Mouse (Mus musculus) left cerebral cortex, adult 18-20 months (tissue): ENCODE measurements at regions not wholly inside any gene's neighbourhood (a gene's known extent, or its start where the extent isn't known, plus 50 kb on each side); places are given as distances from the start of the nearest gene placed in this dataset.
A peak's percentile ranks its signal among the peaks of the same experiment; 100 is the strongest.

Source experiments
- DNase-seq, 2 experiments: peaks; one replicate each; pipeline ENCODE4 v3.0.0; 2021 to 2022; ENCODE audit warnings: low spot score in 2 of 2, mixed read lengths in 1 of 2

GRCm38 (mm10) chr9:116511450-116511849, 336.3 kb upstream of the Tgfbr2 start:
- peak in 1 of 2 experiments; percentile 13 for DNase-seq

GRCm38 (mm10) chr9:116507756-116508155, 332.6 kb upstream of the Tgfbr2 start:
- DNase-seq: no peak

GRCm38 (mm10) chr9:116502831-116503230, 327.7 kb upstream of the Tgfbr2 start:
- DNase-seq: peak; percentile 31 to 51

GRCm38 (mm10) chr9:116500951-116501350, 325.8 kb upstream of the Tgfbr2 start:
- DNase-seq: no peak

- DNase-seq: no peak
Measured at GRCm38 (mm10) chr9:116491227-116491626, 316.1 kb upstream of the Tgfbr2 start.

DNA sequence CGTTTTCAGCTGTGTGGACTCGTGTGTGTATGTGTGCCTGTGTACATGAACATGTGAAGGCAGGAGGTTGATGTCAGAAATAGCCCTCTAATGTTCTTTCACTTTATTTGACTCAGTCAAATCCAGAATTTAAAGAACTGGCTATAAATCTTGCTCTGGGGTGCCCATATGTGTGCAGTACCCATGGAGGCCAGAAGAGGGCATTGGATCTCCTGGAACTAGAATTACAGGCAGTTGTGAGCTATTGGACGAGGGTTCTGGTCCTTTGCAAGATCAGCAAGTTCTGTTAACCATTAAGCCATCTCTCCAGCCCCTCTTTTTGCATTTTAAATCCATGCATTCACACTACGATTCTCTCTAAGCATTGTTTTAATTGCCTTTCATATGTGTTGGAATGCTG, 314.6 kb upstream of the Tgfbr2 start:
- DNase-seq: peak; percentile 29 to 40

DNA sequence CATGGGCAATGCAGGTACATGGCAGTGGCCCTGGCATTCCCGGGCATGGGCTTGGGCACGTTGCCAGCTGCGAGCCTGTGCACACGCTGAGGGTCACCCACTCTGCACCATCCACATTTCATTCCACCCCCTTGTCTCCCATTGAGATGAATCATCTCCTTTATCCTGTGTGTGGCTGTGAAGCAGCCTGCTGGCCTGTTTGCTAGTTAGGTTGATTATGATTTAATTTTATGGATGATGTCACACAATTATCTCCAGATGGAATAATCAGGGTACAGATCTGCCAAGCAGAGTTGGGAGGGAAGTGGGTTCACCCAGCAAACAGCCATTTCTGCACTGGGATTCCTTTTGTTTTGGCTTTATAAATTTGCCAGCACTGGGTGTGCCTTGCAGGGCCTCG, 314.1 kb upstream of the Tgfbr2 start:
- peak; percentile 28 to 32 for DNase-seq

GRCm38 (mm10) chr9:116477309-116477708, 302.1 kb upstream of the Tgfbr2 start:
- no peak for DNase-seq

GRCm38 (mm10) chr9:116475206-116475955, 300.2 kb upstream of the Tgfbr2 start:
- DNase-seq: no peak

DNA sequence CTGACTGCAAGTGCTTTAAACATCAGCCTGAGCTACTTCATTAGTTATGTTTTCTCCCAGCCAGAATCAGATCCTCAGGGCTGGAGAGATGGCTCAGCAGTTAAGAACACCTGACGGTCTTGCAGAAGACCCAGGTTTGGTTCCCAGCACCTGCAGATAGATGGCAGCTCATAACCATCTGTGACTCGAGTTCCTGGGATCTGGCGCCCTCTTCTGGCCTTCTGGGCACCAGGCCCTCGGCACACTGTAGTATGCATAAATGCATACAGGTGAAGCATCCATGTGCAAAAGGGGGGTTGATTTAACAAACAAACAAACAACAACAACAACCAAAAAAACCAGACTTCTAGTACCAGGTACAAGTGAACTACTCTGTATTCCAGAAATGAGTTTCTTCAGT, 297.7 kb upstream of the Tgfbr2 start:
- DNase-seq: no peak

DNA sequence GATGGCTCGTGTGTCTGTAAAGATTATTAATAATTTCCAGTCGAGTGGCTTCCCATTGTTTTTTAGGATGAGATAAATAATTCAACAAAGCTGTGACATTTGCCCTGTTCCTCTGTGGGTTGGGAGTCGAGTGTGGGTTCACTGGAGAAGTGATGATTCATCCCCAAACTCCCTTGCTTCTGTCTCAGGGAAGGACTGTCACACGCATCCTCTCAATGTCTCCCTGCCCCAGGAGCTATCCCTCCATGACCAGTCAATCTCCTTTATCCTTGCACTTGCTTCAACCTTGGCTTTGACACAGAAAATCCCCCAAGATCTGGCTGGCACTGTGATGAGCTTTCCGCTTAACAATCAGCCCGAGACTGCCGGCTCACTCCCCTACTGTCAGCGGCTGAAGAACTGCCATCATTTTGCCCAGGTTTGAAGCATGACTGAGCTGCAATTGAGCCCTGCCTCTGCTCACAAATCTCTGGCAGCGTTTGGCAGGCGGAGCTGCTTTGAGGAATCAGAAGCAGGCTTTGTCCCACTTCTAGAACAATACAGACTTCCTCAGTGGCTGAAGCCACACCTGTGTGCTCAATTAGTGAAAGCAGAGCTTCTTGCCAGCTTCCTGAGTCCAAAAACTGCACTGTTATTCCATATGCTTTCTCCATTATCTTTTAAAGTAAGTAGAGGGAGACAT, 293.6 kb upstream of the Tgfbr2 start:
- DNase-seq: no peak

DNA sequence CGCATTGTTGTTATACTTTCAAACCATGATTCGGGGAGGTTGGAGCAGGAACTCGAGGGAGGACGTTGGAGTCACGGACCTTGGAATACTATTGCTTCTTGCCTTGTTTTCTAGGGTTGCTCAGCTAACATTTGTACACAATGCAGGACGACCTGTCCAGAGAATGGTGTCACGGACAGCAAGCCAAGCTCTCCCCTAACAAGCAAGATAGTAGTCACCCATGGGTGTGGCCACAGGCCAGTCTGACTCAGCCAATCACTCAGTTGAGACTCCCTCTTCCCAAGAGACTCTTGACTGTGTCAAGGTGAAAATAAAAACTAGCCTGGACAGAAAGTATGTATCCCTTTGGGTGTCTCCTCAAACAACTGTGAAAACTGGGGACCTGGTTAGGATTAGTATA, 291.2 kb upstream of the Tgfbr2 start:
- DNase-seq: no peak

DNA sequence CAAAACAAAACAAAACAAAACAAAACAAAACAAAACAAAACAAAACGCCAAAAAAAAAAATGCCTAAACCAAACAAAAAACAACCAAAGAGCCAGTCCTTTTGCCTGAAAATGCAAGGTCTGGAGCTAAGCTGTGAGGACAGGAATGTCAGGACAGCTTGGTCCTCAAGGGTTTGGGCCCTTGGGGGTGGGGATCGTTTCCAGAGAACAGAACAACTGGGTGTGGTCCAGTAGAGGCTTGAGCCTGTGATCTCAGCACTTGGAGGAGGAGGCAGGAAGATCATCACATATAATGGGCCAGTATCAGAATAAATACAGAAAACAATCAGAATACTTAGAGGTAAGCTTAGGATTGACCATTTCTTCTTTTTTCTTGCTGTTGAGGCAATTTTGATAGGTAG, 289.5 kb upstream of the Tgfbr2 start:
- DNase-seq: no peak

DNA sequence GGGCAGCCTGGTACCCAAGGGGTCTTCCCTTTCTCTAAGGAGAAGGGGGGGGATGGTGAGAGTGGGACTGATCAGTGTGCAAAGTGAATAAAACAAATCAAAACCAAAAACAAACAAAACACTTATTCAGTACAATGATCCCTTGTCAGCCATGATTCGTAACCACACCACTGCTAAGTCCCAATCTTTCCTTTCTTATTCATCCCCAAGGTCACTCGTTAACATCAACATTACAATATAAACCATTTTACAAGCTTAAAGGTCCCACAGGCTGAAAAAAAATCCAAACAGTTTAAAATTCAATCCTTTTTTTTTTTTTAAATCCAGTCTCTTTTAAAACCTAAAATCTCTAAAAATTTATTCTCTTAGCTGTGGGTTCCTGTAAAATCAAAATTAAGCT, 287.1 kb upstream of the Tgfbr2 start:
- no peak for DNase-seq

- no peak for DNase-seq
Measured at GRCm38 (mm10) chr9:116460022-116460421, 284.9 kb upstream of the Tgfbr2 start.

DNA sequence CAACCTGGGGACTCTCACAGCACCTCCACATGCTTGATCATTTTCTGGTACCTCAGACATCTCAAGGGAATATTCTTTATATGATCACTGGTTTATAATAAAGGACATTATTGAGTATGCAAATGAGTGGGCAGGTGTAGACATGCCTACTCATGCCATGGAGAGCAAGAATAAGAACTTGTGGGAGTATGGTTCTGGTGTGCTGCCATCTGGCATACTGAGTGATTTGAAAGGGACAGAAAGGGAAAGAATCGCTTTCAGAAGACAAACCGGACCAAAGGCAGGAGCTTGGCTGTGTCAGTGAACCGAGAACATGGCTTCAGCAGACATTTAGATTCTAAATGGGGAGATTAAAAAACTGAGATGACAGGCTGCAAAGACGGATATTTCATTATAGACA, 276.9 kb upstream of the Tgfbr2 start:
- peak; percentile 41 to 53 for DNase-seq

DNA sequence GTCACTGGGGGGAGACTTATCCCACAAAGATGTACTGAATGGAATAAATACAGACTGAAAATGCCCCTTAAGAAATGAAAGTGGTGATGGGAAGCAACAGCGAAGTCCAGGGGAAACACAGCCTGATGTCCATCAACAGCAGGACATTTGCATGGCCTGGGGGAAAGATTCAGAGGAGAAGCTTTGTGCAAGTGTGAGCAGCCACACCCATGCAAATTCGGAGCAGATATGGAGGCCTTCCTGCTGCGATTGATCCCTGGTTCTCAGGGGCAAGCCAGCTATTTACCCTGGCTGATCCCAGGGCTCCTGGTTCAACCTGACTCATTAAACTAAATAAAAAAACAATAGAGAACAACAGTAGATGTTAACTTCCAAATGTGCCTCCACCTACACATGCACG, 275.7 kb upstream of the Tgfbr2 start:
- DNase-seq: no peak

DNA sequence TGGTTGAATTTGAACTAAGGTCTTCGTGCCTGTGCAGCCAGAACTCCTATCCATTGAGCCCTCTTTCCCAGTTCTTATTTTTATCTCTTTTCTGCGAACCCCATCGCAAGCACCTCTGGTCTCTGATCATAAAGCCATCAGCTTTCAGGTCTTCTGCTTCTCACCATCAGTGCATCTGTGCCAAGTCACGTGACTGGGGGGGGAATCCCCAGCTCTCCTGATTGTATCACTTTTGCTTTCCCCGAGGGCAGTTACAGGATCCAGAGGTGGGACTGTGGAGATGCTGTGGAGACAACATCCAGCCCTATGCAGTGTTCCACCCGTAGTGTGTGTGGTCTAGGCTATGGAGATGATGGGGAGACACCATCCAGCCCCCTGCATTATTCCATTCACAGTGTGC, 272.6 kb upstream of the Tgfbr2 start:
- no peak for DNase-seq

GRCm38 (mm10) chr9:116438580-116438979, 263.4 kb upstream of the Tgfbr2 start:
- DNase-seq: no peak

DNA sequence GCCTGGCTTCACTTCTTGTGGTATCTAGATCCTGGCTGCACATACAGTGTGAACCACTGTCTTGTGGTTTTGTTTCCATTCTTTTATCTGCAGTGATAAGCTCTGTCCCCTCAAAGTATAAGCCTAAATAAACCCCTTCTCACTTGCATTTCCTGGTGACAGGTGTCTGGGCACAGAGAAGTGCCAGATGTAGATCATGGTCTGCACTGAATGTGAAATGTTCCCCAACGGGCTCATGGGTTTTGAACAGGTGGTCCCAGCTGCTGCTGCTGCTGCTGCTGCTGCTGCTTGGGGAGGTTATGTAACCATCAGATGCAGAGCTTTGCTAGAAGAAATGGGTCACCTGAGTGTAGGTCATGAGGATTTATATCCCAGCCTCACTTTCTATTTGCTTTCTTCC, 259.3 kb upstream of the Tgfbr2 start:
- DNase-seq: no peak

GRCm38 (mm10) chr9:116429061-116429460, 253.9 kb upstream of the Tgfbr2 start:
- DNase-seq: no peak

- DNase-seq: no peak
Measured at GRCm38 (mm10) chr9:116428475-116428874, 253.3 kb upstream of the Tgfbr2 start.

GRCm38 (mm10) chr9:116427278-116427677, 252.1 kb upstream of the Tgfbr2 start:
- peak in 1 of 2 experiments; percentile 9 for DNase-seq
